ENCODE assay signal across 8 mouse cellular contexts in genomic region chr8:23344161-23344560, GRCm38 (mm10).
DNase-seq lines count a peak whose midpoint lies in the region; ATAC-seq and TF ChIP-seq lines count a peak whose summit lies in the region.

No protein-coding gene starts in this region.

- no peak for ATAC-seq in midbrain, embryonic 11.5 days (ENCODE audit: low FRiP score)
- ATAC-seq in midbrain, embryonic 16.5 days = no peak

- intact Hi-C loops in gastrocnemius, adult 2 months (cut with DNase I) = no loop called here

- 18% methylated on average over 4 of the region's 4 CpGs for WGBS in midbrain, embryonic 11.5 days
- WGBS in midbrain, embryonic 16.5 days = 28% methylated on average over 4 of the region's 4 CpGs

- no peak for DNase-seq in gastrocnemius, adult 2 months
- DNase-seq in gastrocnemius, adult 8-10 months (ENCODE audit: low spot score in 2 of 2) = no peak
- peak; percentile 89 for DNase-seq in midbrain, embryonic 11.5 days (ENCODE audit: low spot score, missing footprints)
- peak; percentile 64 for DNase-seq in adrenal gland, postnatal 10 days
- DNase-seq in heart, postnatal 4 days = peak; percentile 62
- no peak for DNase-seq in spleen, postnatal 4 days (ENCODE audit: low spot score in 2 of 2)
- DNase-seq in natural killer cell, adult 2 months (ENCODE audit: low spot score in 2 of 2) = no peak

- H3K36me3 ChIP-seq in midbrain, embryonic 11.5 days (ENCODE audit: control insufficient read depth, insufficient read depth, low read length) = no peaks in the 10 kb centered on the region
- no peaks in the 10 kb centered on the region for H3K36me3 ChIP-seq in midbrain, embryonic 16.5 days (ENCODE audit: control insufficient read depth, insufficient read depth, low read length)

- no peak overlapping the region for H3K4me3 ChIP-seq in gastrocnemius, adult 2 months
- no peak overlapping the region for H3K4me3 ChIP-seq in midbrain, embryonic 11.5 days (ENCODE audit: low read depth, low read length)
- H3K4me3 ChIP-seq in midbrain, embryonic 16.5 days (ENCODE audit: low read depth, low read length) = no peak overlapping the region

- no peaks in the 10 kb centered on the region for H3K4me1 ChIP-seq in midbrain, embryonic 11.5 days (ENCODE audit: control insufficient read depth, insufficient read depth, low read length)
- no peaks in the 10 kb centered on the region for H3K4me1 ChIP-seq in midbrain, embryonic 16.5 days (ENCODE audit: control insufficient read depth, insufficient read depth, low read length)

- peak; percentile 40 for TF ChIP-seq CTCF in gastrocnemius, adult 2 months (IDR thresholded peaks at IDR 0.05)

- no peak overlapping the region for H3K27ac ChIP-seq in gastrocnemius, adult 2 months
- H3K27ac ChIP-seq in midbrain, embryonic 11.5 days (ENCODE audit: low read depth, low read length) = no peak overlapping the region
- H3K27ac ChIP-seq in midbrain, embryonic 16.5 days (ENCODE audit: low read length) = no peak overlapping the region

- peaks cover 2% of the 10 kb centered on the region; the same call in 1 of the 2 replicates for H3K9me3 ChIP-seq in midbrain, embryonic 11.5 days (ENCODE audit: control insufficient read depth, low read length)
- H3K9me3 ChIP-seq in midbrain, embryonic 16.5 days (replicated peaks; ENCODE audit: control insufficient read depth, low read length, poor library complexity, severe bottlenecking) = no peaks in the 10 kb centered on the region

- no peak overlapping the region for H3K4me2 ChIP-seq in midbrain, embryonic 11.5 days
- H3K4me2 ChIP-seq in midbrain, embryonic 16.5 days (ENCODE audit: low read length) = no peak overlapping the region

- H3K9ac ChIP-seq in midbrain, embryonic 11.5 days (ENCODE audit: low read length) = no peak overlapping the region
- no peak overlapping the region for H3K9ac ChIP-seq in midbrain, embryonic 16.5 days (ENCODE audit: low read depth, low read length)

- no peaks in the 10 kb centered on the region for H3K27me3 ChIP-seq in midbrain, embryonic 11.5 days (ENCODE audit: control insufficient read depth, insufficient read depth, low read length)
- H3K27me3 ChIP-seq in midbrain, embryonic 16.5 days (ENCODE audit: control insufficient read depth, insufficient read depth, low read depth, low read length) = no peaks in the 10 kb centered on the region

Comparison
In these comparisons a context has a peak if more than half of its experiments do, and no peak if none do; other contexts are left out.
1. DNase-seq: peak in midbrain, embryonic 11.5 days (single experiment), adrenal gland, postnatal 10 days (single experiment) and heart, postnatal 4 days (single experiment); none in gastrocnemius, adult 2 months (single experiment), gastrocnemius, adult 8-10 months (0 of 2), spleen, postnatal 4 days (0 of 2) and natural killer cell, adult 2 months (0 of 2).